Mouse (Mus musculus) olfactory bulb, adult 2 months (tissue): ENCODE results near the gene Ccl7. TPM values are rescaled to one million over a fixed set of nuclear protein-coding genes. Genes with fewer than 3 reads are reported as not detected.

Experiments used
- H3K27ac ChIP-seq: fragments of 200-500 bp; 2 replicates; pipeline ENCODE4 v1.5.1; 2012; ENCODE audit warnings: low read depth, low read length; ENCODE audit not compliant: insufficient read depth
- H3K4me1 ChIP-seq: fragments of 200-500 bp; 2 replicates; pipeline ENCODE4 v1.6.1; 2012; ENCODE audit warnings: low read length; ENCODE audit not compliant: control insufficient read depth, insufficient read depth
- H3K4me3 ChIP-seq: fragments of 200-500 bp; 2 replicates; pipeline ENCODE4 v1.5.1; 2012; ENCODE audit warnings: mild to moderate bottlenecking, low read depth, low read length, moderate library complexity; ENCODE audit not compliant: insufficient read depth
- CTCF ChIP-seq: fragments of 200-500 bp; IDR thresholded peaks from 2 replicates; pipeline ENCODE4 v1.5.1; 2012; ENCODE audit warnings: low read depth, mild to moderate bottlenecking, low read length, moderate library complexity; ENCODE audit not compliant: insufficient read depth
- POLR2A ChIP-seq: fragments of 200-500 bp; IDR thresholded peaks from 2 replicates; pipeline ENCODE4 v1.6.1; 2012; ENCODE audit warnings: mild to moderate bottlenecking, low read depth, low read length, moderate library complexity; ENCODE audit not compliant: insufficient read depth
- WGBS: fragments of 180-500 bp; shearing (Covaris S2); methylation state at CpG from one replicate; pipeline ENCODE4 v1.1.7; 2018; 5-methylcytosine and 5-hydroxymethylcytosine counted together
- polyA plus RNA-seq: library from polyadenylated mRNA; stranded (reverse); fragments of >200 nt; gene quantifications from 2 replicates; pipeline ENCODE4 v1.2.4, GENCODE M21; 2012; ENCODE audit warnings: low replicate concordance; ENCODE audit not compliant: missing spikeins, insufficient read depth, insufficient read length

Gene Ccl7
- polyA plus RNA-seq, 1 experiment, result not detected

DNA sequence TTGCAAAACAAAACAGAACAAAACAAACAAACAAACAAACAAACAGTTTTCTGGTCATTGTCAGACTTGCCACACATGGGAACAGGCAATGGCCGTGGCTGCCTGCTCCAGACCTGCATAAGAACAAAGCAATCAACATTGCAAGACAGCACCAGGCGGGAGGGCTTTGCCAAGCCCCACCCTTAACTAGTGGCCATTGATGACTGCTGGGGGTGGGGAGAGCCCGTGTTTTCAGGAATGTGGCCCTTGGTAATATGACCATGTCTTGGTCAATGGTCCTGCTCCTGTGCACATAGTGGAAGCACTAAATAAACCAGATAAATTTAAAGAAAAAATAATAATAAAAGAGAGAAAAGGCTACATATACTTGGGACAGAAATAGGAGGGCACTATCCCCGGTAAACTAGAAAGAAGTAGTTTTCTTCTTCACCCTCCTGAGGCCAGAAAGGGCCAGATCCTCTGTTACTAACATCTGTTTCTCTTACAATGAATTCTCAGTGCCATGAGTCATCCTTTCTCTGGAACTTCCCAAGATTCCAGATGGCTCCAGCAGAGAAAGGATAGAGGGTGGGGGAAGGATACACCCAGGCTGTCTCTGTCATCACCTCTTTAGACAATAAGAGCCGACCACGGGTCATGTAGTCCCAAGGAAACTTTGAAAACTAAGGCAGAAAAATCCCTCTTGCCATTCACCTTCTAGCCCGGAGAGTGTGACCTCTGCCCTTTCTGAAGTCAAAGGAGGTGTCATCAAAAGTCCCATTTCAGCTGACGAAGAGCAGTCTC, 33.9 kb upstream of the Ccl7 start:
- no peak overlapping the region for H3K4me3 ChIP-seq
- TF ChIP-seq CTCF, result no peak
- no peak for TF ChIP-seq POLR2A
- WGBS, result 61% methylated on average over 8 of the region's 8 CpGs
- H3K27ac ChIP-seq, result no peak overlapping the region
- peaks cover 2% of the 10 kb centered on the region; the same call in 1 of the 2 replicates for H3K4me1 ChIP-seq

DNA sequence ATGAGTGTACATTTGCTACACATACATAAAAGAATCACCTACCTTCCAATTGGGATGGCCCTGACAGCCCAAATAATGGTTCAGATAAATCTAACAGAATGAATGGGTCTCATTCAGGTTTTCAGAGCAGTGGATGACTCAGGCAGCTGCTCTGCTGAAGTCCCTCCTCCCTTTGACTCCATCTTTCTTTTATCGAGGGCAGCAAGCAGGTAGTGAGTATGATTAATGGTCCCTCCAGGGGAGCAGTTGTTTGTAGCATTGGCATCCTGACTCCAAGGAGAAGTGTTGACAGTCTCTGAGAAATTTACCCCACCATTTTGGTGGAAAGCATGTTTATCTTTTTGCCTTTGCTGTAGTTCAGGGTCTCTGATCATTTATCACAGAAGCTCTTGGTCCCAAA, 31.8 kb upstream of the Ccl7 start:
- Histone ChIP-seq H3K4me3 (no peak overlapping the region), H3K27ac (no peak overlapping the region), H3K4me1 (peaks cover 2% of the 10 kb centered on the region; the same call in 1 of the 2 replicates)
- TF ChIP-seq CTCF, result no peak
- TF ChIP-seq POLR2A, result no peak
- WGBS, result 67% methylated on average over 1 of the region's 1 CpGs

GRCm38 (mm10) chr11:82015066-82015465, 30.4 kb upstream of the Ccl7 start:
- TF ChIP-seq POLR2A, result no peak
- TF ChIP-seq CTCF, result no peak
- H3K4me1 ChIP-seq, result peaks cover 2% of the 10 kb centered on the region; the same call in 1 of the 2 replicates
- H3K4me3 ChIP-seq, result no peak overlapping the region
- WGBS, result 74% methylated on average over 2 of the region's 2 CpGs
- no peak overlapping the region for H3K27ac ChIP-seq

DNA sequence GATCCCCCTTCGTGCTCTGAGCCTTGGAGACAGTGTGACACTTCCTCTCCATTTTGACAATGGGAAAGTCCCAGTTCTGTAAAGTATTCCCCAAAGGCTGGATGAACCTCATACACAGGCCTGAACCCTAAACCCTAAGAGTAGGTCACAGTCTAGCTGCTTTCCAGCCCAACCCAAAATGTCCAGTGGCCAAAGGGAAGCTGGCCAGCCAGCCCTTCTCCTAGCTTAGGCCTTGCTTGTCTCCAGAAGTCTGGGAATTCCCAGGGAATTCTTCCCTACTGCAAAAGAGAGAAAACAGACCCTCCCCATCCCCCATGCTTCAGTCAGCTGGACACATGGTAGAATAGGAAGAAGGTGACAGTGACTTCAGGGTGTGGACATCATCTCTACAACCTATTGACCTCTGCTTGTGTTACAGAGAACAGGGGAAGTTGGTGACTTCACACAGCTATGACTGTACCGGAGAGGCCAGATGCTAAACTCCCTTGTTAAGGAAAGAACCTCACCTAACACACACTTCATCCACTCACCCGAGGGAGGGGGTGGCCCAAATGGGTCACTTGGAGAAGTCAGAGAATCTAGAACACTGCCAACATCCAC, 29.2 kb upstream of the Ccl7 start:
- no peak overlapping the region for H3K27ac ChIP-seq
- H3K4me3 ChIP-seq, result no peak overlapping the region
- TF ChIP-seq POLR2A (no peak), CTCF (no peak)
- H3K4me1 ChIP-seq, result peaks cover 2% of the 10 kb centered on the region; the same call in 1 of the 2 replicates
- WGBS, result 87% methylated on average over 3 of the region's 3 CpGs

- Histone ChIP-seq H3K27ac (no peak overlapping the region), H3K4me1 (no peaks in the 10 kb centered on the region), H3K4me3 (no peak overlapping the region)
- TF ChIP-seq POLR2A (no peak), CTCF (no peak)
- 63% methylated on average over 2 of the region's 2 CpGs for WGBS
These were observed 26.1 kb upstream of the Ccl7 start for GRCm38 (mm10) chr11:82019389-82019788.

GRCm38 (mm10) chr11:82019793-82020192, 25.7 kb upstream of the Ccl7 start:
- no peak overlapping the region for H3K4me3 ChIP-seq
- TF ChIP-seq POLR2A (no peak), CTCF (no peak)
- H3K27ac ChIP-seq, result no peak overlapping the region
- H3K4me1 ChIP-seq, result no peaks in the 10 kb centered on the region

DNA sequence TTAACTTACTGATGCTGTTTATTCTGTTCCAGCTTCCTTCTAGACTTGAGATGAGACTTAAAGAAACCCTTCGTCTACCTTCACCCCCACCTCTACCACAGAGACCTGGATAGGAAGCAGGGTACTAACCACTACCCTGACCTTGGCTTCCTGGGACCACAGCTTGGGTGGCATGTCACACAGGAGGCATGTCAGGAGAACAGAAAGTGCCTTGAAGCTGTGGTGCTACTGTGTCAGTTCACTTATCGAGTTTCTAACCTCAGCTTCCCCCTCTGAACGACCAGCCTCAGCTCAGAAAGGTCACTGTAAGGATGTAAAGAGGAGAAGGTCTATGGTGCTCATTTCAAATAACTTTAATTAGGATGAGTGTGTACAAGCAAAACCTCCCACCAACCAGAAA, 24.1 kb upstream of the Ccl7 start:
- Histone ChIP-seq H3K27ac (no peak overlapping the region), H3K4me1 (no peaks in the 10 kb centered on the region), H3K4me3 (no peak overlapping the region)
- no peak for TF ChIP-seq POLR2A
- 80% methylated on average over 3 of the region's 3 CpGs for WGBS

DNA sequence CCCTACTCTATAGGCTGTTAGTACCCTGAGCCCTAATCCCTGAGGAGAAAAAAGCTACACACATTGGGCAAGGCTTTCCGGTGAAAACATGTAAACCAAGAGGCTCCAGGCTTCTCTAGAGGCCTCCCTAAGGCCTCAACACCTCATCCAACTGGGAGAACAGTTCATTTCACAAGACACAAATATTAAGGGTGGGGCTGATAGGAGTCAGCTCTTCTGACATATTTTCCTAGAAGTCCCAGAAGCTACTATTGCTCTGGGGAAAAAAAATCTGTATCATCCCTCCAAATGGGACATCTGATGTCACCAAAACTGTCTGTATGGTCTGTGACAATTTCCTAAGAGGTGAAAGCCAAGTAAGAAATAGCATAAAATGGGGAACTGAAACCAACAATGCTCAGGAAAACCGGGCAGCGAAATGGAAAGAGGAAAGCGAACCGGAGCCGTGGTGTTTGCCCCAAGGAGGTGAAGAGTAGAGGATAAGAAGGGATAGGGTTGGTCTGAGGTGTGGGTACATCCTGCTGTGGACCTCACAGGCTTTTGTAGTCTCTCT, 22.9 kb upstream of the Ccl7 start:
- TF ChIP-seq POLR2A (no peak), CTCF (no peak)
- no peak overlapping the region for H3K4me3 ChIP-seq
- no peak overlapping the region for H3K27ac ChIP-seq
- H3K4me1 ChIP-seq, result no peaks in the 10 kb centered on the region
- 93% methylated on average over 6 of the region's 6 CpGs for WGBS

GRCm38 (mm10) chr11:82023769-82024168, 21.7 kb upstream of the Ccl7 start:
- Histone ChIP-seq H3K27ac (no peak overlapping the region), H3K4me3 (no peak overlapping the region), H3K4me1 (no peaks in the 10 kb centered on the region)
- WGBS, result 82% methylated on average over 4 of the region's 4 CpGs
- TF ChIP-seq POLR2A (no peak), CTCF (no peak)

DNA sequence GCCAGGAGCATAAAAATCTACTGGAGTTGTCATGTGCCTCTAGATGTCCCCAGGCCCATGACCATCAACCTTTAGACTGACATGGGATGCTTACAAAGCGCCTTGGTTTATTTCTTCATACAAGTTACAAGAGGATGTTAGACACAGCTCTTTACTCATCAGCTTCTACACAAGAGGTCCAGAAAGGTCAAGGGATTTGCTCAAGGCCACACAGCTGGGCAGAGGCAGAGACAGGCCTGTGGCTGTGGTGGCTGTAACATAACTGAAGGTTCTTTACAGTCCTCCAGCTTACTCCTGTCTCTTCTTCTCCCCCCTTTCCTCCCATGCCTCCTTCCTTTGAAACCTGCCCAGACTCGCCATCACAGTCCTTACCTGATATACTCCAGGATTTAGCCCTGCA, 15.3 kb upstream of the Ccl7 start:
- Histone ChIP-seq H3K27ac (no peak overlapping the region), H3K4me1 (no peaks in the 10 kb centered on the region), H3K4me3 (no peak overlapping the region)
- 97% methylated on average over 2 of the region's 2 CpGs for WGBS
- TF ChIP-seq POLR2A (no peak), CTCF (no peak)
